Mouse (Mus musculus): ENCODE measurements around the gene Fndc8. TPM values are rescaled to one million over a fixed set of nuclear protein-coding genes. Genes with fewer than 3 reads are reported as not detected.

Gene Fndc8
- total and polyA plus RNA-seq, 3 experiments, result 0.08 to 0.36 TPM; not detected in 1

GRCm38 (mm10) chr11:82874924-82875323 lies 17.0 kb upstream of the Fndc8 start:
- Histone ChIP-seq H3K27ac (ENCODE audit: insufficient read depth, low read depth) (no peak overlapping the region), H3K4me1 (ENCODE audit: control insufficient read depth in 1 of 2, insufficient read depth in 2 of 2) (no peaks in the 10 kb centered on the region), H3K4me2 (ENCODE audit: insufficient read depth, low read depth, poor library complexity, severe bottlenecking) (no peak overlapping the region), H3K79me2 (replicated peaks; ENCODE audit: control insufficient read depth, extremely low read depth, insufficient read depth, poor library complexity, severe bottlenecking) (peaks cover 2% of the 10 kb centered on the region), H3K9me3 (replicated peaks; ENCODE audit: low read length) (peaks cover 15% of the 10 kb centered on the region), H3K4me3 (replicated peaks in 1 of 3; ENCODE audit: low read depth in 2 of 3, low read length in 2 of 3, poor library complexity in 1 of 3) (no peak overlapping the region), H3K9ac (ENCODE audit: insufficient read depth, low read depth) (no peak overlapping the region), H3K36me3 (replicated peaks in 1 of 2; ENCODE audit: control insufficient read depth in 1 of 2, insufficient read depth in 1 of 2, low read length in 1 of 2) (peaks cover 17 to 38% of the 10 kb centered on the region in 2 experiments), H3K27me3 (replicated peaks) (no peaks in the 10 kb centered on the region)
- DNase-seq (ENCODE audit: extremely low read depth), result no peak
- no peak for TF ChIP-seq CHD2 (IDR thresholded peaks at IDR 0.05; ENCODE audit: low read length)
- dilution Hi-C loops (cut with MboI; ENCODE audit: extremely low pct_ligation_motif_present, extremely low pct_unique_long_range_greater_than_20kb, low sequenced_read_pairs) (no loop called here), in situ Hi-C loops (cut with MboI; ENCODE audit: low pct_ligation_motif_present, low pct_unique_long_range_greater_than_20kb, low sequenced_read_pairs) (no loop called here)

GRCm38 (mm10) chr11:82875631-82876030 lies 16.3 kb upstream of the Fndc8 start:
- H3K27ac ChIP-seq (ENCODE audit: insufficient read depth, low read depth), result no peak overlapping the region
- no peak for DNase-seq (ENCODE audit: extremely low read depth)
- H3K79me2 ChIP-seq (replicated peaks; ENCODE audit: control insufficient read depth, extremely low read depth, insufficient read depth, poor library complexity, severe bottlenecking), result no peaks in the 10 kb centered on the region
- in situ Hi-C loops (cut with MboI; ENCODE audit: low pct_ligation_motif_present, low pct_unique_long_range_greater_than_20kb, low sequenced_read_pairs) (no loop called here), dilution Hi-C loops (cut with MboI; ENCODE audit: extremely low pct_ligation_motif_present, extremely low pct_unique_long_range_greater_than_20kb, low sequenced_read_pairs) (no loop called here)
- H3K27me3 ChIP-seq (replicated peaks), result no peaks in the 10 kb centered on the region
- TF ChIP-seq MAX (IDR thresholded peaks at IDR 0.05; ENCODE audit: low read length) (no peak), ZC3H11A (IDR thresholded peaks at IDR 0.05; ENCODE audit: low read depth, low read length) (no peak), ZNF384 (IDR thresholded peaks at IDR 0.05; ENCODE audit: low read depth, low read length) (no peak), MAZ (IDR thresholded peaks at IDR 0.05; ENCODE audit: low read depth, low read length) (no peak), JUN (IDR thresholded peaks at IDR 0.05; ENCODE audit: insufficient read depth, low read depth, low read length) (no peak), JUND (conservative IDR thresholded peaks at IDR 0.05; ENCODE audit: low read depth, low read length) (no peak), UBTF (IDR thresholded peaks at IDR 0.05; ENCODE audit: low read depth, low read length) (no peak)
- no peak overlapping the region for H3K4me3 ChIP-seq (replicated peaks in 1 of 3; ENCODE audit: low read depth in 2 of 3, low read length in 2 of 3, poor library complexity in 1 of 3)
- peaks cover 9% of the 10 kb centered on the region for H3K9me3 ChIP-seq (replicated peaks; ENCODE audit: low read length)
- no peak overlapping the region for H3K9ac ChIP-seq (ENCODE audit: insufficient read depth, low read depth)
- no peaks in the 10 kb centered on the region for H3K4me1 ChIP-seq (ENCODE audit: control insufficient read depth in 1 of 2, insufficient read depth in 2 of 2)
- peaks cover 20 to 41% of the 10 kb centered on the region in 2 experiments for H3K36me3 ChIP-seq (replicated peaks in 1 of 2; ENCODE audit: control insufficient read depth in 1 of 2, insufficient read depth in 1 of 2, low read length in 1 of 2)
- H3K4me2 ChIP-seq (ENCODE audit: insufficient read depth, low read depth, poor library complexity, severe bottlenecking), result no peak overlapping the region

GRCm38 (mm10) chr11:82877726-82878344 lies 14.1 kb upstream of the Fndc8 start:
- peaks cover 31 to 58% of the 10 kb centered on the region in 2 experiments for H3K36me3 ChIP-seq (replicated peaks in 1 of 2; ENCODE audit: control insufficient read depth in 1 of 2, insufficient read depth in 1 of 2, low read length in 1 of 2)
- peaks cover 2% of the 10 kb centered on the region for H3K9me3 ChIP-seq (replicated peaks; ENCODE audit: low read length)
- H3K79me2 ChIP-seq (replicated peaks; ENCODE audit: control insufficient read depth, extremely low read depth, insufficient read depth, poor library complexity, severe bottlenecking), result no peaks in the 10 kb centered on the region
- no peak overlapping the region for H3K9ac ChIP-seq (ENCODE audit: insufficient read depth, low read depth)
- H3K27ac ChIP-seq (ENCODE audit: insufficient read depth, low read depth), result no peak overlapping the region
- dilution Hi-C loops (cut with MboI; ENCODE audit: extremely low pct_ligation_motif_present, extremely low pct_unique_long_range_greater_than_20kb, low sequenced_read_pairs), result no loop called here
- H3K4me1 ChIP-seq (ENCODE audit: control insufficient read depth in 1 of 2, insufficient read depth in 2 of 2), result peaks cover 0 to 3% of the 10 kb centered on the region in 2 experiments; a peak in 1 of 4 replicates
- no peak overlapping the region for H3K4me3 ChIP-seq (replicated peaks in 1 of 3; ENCODE audit: low read depth in 2 of 3, low read length in 2 of 3, poor library complexity in 1 of 3)
- DNase-seq (ENCODE audit: extremely low read depth), result no peak
- H3K4me2 ChIP-seq (ENCODE audit: insufficient read depth, low read depth, poor library complexity, severe bottlenecking), result no peak overlapping the region
- TF ChIP-seq JUND (conservative IDR thresholded peaks at IDR 0.05; ENCODE audit: low read depth, low read length) (no peak), ZC3H11A (IDR thresholded peaks at IDR 0.05; ENCODE audit: low read depth, low read length) (no peak)
- in situ Hi-C loops (cut with MboI; ENCODE audit: low pct_ligation_motif_present, low pct_unique_long_range_greater_than_20kb, low sequenced_read_pairs), result no loop called here
- no peaks in the 10 kb centered on the region for H3K27me3 ChIP-seq (replicated peaks)

All from CH12.LX (cell line).